Mouse (Mus musculus) gastrocnemius, adult 18-20 months (tissue): ENCODE results near the gene Tfb1m. TPM values are rescaled to one million over a fixed set of nuclear protein-coding genes. Genes with fewer than 3 reads are reported as not detected.

ENCODE experiments used
- DNase-seq: peaks from one replicate; pipeline ENCODE4 v3.0.0; 2021; ENCODE audit warnings: low spot score
- total RNA-seq, 2 experiments: library from RNA; stranded (reverse); gene quantifications; 2 replicates each; pipeline ENCODE4 v1.2.3; 2021

Gene Tfb1m
- total RNA-seq, 2 experiments from 2014 or later = 9.7 to 10.2 TPM

DNA sequence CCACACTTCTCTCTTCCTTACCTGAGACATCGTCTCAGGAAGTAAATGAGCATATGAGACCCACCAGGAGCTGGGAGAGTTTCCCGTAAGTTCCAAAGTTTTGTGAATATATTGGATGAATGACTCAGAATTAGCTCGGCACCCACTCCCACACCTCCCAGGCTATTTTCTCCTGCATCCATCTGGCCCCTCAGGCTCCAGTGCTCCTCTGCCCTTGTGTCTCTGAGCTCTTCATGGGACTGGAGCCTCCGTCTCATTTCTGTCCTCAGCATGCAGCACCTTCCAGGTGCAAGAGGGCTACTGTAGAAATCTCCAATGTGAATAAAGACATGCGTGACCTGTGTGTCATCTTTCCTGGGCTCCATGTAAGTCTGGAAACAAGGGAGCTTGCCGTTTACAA, 85.6 kb downstream of the Tfb1m start:
- no peak for DNase-seq

Other genes starting within 250 kb of the Tfb1m start
- gene Tiam2, start 231.2 kb downstream of the Tfb1m start, total RNA-seq = 1 to 10 TPM; 2.2 to 7.2 TPM
- gene Cldn20, start 25.2 kb downstream of the Tfb1m start, total RNA-seq = not detected
- not detected for gene Nox3, start 138.5 kb upstream of the Tfb1m start, total RNA-seq